Mouse (Mus musculus) thymus, postnatal 4 days (tissue): ENCODE data around the gene Olfr435.
"Not testable (repeated sequence)": the region's sequence is repeated elsewhere in the genome, so short reads cannot be mapped to it uniquely, and the experiment has no call there.

Experiments used
- DNase-seq: peaks from one replicate; pipeline ENCODE4 v3.0.0; 2021

The Olfr435 gene

DNA sequence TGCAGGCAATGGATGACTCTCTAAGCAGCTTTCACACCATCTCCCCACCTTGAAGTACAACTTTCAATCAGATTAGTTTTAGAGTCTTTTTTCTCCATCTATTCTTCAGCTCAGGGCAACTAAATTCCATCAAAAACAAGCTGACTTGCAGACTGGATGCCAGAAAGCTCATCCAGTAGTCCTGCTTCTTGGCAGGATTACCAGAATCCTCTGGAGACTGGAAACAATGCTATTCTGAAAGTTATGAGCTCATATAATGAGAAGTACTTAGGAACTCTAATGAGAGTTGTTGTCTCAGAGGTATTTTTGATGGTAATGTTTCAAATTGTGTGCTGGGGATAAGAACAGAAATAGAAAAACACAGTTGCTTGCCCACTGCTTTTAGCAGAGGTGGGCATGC is at the start of gene Olfr435:
Gene Olfr435, plus strand, starts transcription at position 366 of the 400 bp plus-strand sequence.
- DNase-seq = no peak

DNA sequence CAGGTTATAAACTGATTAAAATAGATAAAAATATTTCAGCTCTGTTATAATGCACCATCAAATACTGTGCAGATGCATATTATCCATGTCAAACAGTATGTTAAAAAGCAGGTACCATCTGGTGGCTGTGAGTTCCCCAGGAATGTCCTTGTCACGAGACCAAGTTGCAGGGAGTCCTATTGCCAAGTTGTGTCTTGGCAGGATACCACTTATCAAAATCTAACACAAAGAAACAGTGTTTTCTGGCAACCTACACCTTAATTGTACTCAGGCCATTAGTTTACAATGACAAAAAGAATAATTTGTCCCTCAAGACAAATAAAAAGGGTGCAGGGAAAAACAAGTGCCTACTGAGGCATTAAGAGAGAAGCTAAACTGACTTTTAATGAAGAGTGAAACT is 37.4 kb upstream of the Olfr435 start:
- no peak for DNase-seq

DNA sequence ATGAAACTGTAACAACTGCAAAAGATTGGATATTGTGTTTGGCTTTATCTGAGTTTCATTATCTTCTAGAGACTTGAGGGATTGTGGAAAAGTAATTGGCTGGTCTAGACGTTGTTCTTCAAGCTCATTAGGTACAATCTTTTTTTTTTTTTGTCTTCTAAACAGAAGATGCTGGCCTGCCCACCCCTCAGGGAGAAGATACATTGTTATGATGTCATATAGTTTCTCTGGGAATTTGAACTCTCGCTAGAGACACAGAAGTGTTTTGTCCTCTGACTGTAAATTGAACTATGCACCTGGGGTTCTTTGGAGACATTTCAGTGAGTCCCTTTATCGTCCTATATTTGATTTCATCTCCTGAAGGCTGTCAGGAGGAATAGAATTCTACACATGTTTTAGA is 34.0 kb upstream of the Olfr435 start, which contains the start of gene Olfr437:
Gene Olfr437, plus strand, starts transcription at position 301 of the 400 bp plus-strand sequence.
- no peak for DNase-seq

DNA sequence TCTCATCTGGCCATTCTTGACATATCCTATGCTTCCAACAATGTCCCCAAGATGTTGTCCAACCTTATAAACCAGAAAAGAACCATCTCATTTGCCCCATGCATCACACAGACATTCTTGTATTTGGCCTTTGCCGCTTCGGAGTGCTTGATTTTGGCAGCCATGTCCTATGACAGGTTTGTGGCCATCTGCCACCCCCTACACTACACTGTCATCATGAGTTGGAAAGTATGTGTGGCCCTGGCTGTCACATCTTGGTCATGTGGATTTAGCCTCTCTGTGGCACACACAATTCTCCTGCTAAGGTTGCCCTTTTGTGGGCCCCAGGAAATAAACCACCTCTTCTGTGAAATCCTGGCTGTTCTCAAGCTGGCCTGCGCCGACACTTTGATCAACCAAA is 29.7 kb upstream of the Olfr435 start:
- no peak for DNase-seq

DNA sequence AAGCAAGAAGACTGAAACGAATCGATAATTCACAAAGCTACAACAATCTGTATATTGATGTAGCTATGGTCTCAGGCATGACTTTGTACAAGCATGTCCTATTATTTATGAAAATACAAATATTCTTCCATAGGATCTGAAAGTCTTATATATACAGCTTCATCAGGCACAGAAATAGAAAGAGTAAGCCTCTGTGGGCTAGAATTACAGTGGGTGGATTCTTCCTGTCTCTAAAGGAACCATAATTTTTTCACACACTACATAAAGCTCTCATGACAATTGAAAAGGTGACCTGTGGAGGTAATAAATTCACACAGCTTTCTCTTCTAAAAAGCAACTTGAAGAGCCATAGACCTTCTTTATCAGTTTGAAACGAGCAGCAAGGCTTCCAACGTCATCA is 25.1 kb upstream of the Olfr435 start, which contains the start of gene Olfr13:
Gene Olfr13, plus strand, starts transcription at position 301 of the 400 bp plus-strand sequence.
- no peak for DNase-seq

DNA sequence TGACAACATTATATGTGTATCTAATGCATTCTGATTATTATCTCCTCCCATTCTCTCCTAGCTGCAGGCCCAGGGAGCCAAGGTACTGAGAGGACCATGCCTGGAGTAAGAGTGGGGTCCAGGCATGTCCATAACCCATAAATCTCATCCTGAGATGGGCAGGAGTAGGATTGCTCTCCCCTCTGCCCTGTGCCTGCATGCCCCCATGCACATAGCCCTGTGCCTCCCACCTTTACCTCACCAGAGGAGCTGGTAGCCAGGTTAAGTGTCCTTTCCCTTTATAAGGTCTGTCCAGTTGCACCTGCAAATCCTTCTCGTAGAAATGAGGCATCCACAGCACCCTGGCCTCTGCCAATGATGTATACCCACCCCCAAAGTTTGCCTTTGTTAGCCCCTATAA is 18.8 kb upstream of the Olfr435 start:
- no peak for DNase-seq

DNA sequence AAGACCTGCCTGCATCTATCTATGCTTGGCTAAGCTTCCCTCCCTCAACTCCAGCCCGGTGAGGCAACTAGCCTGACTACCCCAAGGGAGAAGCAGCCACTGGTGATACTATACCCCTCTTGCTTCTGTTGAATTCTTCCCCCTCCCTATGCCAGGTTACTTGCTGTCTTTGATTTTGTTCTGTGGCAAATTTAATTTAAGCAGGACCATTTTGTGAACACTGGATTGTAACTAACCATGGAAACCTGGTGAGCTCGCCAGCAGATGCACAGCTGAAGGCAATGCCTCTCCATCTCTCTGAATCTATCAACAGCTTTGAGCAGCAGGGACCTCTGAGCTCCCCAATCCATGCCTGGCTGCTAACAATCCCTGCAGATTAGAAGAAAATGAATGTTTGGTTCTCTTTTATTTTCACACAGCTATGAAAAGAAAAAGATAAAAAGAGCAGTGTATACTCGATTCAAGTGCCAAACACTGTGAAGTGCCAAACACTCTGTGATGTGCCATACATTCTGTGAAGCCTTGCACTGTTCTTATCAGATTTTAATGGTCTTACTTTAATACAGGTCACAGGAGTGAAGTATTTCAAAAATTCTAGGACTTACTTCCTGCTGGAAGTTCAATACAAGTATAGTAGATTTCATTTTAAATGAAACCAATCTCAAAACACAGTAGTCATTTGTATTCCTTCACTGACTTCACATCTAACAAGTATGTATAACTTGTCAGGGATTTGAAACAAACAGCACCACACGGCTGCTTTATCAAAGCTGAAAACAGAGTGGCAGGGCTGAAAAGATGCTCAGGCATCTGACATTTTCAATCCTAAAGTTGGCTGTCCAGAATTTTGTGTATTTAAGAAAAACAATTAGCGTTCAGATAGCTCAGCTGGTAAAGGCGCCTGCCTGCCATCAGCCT is 18.1 kb upstream of the Olfr435 start:
- no peak for DNase-seq

DNA sequence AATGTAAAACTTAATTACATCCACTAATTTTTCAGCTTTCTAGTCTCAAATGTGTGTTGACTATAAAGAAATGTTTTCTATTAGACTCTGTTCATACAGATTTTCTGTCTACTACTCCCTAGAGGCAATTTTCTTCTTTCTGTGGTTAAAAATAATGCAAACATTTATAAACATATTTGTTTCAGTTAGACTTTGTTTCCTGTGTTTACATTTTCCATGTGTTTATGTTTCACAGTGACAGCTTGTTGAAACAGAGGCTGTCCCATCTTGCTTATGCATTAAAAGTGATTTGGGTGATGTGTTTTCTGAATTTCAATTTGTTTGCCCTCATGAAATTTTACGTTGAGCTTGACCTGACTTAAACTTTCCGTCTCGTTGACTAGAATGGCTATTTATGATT is 6.0 kb upstream of the Olfr435 start:
- no peak for DNase-seq

DNA sequence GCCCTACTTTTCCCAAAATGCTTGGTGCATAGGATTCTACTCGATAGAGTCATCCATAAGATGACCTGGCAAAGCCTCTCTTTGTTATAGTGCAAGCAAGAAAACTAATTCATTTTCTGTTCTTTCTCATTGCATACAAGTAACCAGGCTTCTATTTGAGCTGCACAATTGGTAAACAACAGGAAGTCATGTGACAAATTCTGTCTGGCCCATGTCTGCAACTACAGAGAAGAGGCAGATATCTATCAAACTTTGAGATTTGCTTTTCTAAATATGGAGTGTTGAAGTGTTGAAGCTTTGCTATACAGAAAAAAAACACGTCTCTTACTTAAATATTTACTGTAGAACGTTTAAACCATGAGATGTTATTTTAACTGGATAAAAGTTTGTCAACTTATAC is 1.1 kb downstream of the Olfr435 start:
- DNase-seq = no peak

DNA sequence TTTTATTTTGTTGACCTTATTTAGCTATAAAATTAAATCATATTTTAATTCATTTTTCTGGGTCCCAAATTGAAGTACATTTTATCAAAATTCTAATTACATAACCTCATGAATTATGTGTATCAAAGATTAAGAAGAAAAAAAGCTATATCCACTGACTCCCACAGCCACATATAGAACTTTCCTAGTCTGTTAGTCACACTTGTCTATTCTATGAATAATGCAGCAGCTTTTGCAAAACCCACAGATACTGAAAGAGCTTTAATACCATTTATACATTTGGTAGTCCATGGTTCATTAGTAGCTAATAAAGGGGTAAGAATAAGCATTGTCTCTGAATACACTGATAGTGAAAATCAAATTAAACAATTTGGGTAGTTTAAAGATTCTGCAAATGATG is 5.8 kb downstream of the Olfr435 start:
- no peak for DNase-seq

DNA sequence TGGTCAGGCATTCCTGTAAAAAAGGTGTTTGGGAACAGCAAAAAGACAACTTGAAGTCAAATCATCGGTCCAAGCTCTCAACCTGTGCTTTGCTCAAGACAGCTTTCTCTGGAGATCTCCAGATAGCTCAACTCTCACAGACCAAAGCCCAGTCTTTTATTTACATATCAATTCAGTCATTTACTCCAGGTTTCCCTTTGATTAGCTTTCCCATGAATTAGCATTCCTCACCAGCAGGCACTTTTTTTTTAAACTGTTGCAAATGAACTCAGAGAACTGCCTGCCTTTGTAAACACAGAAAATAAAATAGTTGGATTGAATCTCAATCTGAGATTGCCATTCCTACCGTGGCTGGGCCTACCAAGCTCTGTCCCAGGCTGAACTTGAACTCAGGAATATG is 8.4 kb downstream of the Olfr435 start:
- DNase-seq = no peak

DNA sequence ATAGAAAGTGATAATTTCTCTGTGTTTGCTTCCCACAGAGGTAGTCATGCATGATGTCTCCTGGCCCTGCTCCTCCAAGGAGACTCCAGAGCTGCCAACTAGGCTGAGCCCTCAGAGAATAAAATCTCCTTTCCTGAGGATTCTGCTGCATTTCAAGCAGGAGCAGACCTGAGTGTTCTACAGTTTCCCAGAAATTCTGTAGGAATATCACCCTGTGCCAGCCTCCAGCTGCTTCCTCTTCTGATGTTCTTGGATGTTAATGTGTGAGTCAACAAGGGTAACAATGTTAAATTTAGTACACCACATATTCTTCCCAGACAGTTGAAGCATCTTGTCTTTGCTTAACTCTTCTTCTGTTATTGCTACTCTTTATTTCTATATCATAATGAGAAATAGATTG is 15.9 kb downstream of the Olfr435 start, which contains the start of gene Olfr434:
Gene Olfr434, plus strand, starts transcription at position 149 of the 400 bp plus-strand sequence.
- DNase-seq = not testable (repeated sequence)

DNA sequence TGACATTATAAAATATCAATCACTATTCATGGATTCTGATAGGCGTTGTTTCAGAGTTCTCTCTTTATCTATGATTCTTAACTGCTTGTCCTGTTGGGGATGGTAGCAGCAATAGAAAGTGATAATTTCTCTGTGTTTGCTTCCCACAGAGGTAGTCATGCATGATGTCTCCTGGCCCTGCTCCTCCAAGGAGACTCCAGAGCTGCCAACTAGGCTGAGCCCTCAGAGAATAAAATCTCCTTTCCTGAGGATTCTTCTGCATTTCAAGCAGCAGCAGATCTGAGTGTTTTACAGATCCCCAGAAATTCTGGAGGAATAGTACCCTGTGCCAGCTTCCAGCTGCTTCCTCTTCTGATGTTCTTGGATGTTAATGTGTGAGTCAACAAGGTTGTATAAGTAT is 34.3 kb downstream of the Olfr435 start, which contains the start of gene Olfr47:
Gene Olfr47, plus strand, starts transcription at position 275 of the 400 bp plus-strand sequence.
- DNase-seq = not testable (repeated sequence)

DNA sequence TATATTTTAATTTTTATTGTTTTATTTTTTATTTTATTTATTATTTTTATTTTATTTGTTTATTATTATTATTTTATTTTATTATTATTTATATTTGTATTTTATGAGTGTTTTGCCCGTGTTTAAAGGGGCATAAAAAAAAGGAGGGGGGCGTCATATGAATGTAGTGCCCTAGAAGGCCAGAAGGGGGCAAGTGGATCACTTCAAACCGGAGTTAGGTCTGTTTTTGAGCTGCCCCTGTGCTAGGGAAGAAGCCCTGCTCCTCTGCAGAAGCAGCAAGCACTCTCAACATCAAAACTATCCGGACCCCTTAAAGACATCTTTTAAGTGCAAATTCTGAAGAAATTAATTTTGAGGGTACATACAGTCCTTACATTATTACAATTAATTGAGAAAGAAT is 45.1 kb downstream of the Olfr435 start:
- DNase-seq = peak; percentile 51

DNA sequence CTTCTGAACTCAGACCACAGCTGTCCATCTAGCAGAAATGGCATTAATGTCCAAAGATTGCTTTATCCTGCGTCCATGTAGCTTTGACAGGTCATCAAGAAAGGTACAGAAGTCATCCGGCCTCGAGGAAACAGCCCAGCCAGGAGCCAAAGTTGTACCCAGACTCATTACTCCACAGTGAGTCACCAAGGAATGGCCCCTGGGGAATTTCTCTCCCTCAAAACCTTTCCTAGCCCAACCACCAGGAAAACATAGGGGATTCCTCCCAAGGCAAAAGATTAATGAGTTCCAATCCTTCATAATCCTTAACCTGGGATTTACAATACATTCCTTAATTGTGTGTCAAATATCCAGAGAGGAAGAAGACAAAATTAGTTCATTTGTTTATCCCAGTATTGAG is 50.5 kb downstream of the Olfr435 start:
- no peak for DNase-seq

DNA sequence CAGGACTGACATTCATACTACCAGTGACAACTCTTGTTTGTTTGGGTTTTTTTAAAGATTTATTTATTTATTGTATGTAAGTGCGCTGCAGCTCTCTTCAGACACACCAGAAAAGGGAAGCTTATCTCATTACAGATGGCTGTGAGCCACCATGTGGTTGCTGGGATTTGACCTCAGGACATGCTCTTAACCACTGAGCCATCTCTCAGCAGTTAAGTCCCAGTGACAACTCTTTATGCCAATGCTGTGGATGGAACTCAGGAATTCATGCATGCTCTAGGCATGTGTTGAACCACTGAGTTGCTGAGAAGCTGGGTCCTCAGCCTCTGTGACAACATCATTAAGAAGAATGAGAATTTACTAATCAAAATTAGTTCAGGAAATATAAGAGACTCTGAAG is 56.0 kb downstream of the Olfr435 start:
- DNase-seq = no peak
